Mouse (Mus musculus): Measurements from ENCODE around the gene Padi2. TPM values are rescaled to one million over a fixed set of nuclear protein-coding genes. Genes with fewer than 3 reads are reported as not detected.

Padi2 gene
- polyA plus RNA-seq, 1 experiment from 2014 or later: 13.6 TPM

GRCm38 (mm10) chr4:140919974-140920836, 14.1 kb downstream of the Padi2 start:
- no peak for DNase-seq (ENCODE audit: low spot score)

- no peak for DNase-seq (ENCODE audit: low spot score)
Observed at GRCm38 (mm10) chr4:140922508-140922907, 16.4 kb downstream of the Padi2 start.

GRCm38 (mm10) chr4:140925648-140926047, 19.5 kb downstream of the Padi2 start:
- DNase-seq (ENCODE audit: low spot score): no peak

- no peak for DNase-seq (ENCODE audit: low spot score)
Observed at GRCm38 (mm10) chr4:140928349-140928748, 22.2 kb downstream of the Padi2 start.

- DNase-seq (ENCODE audit: low spot score): no peak
Observed at GRCm38 (mm10) chr4:140929745-140930144, 23.6 kb downstream of the Padi2 start.

- peak; percentile 40 for DNase-seq (ENCODE audit: low spot score)
Observed at GRCm38 (mm10) chr4:140930900-140931470, 24.8 kb downstream of the Padi2 start.

GRCm38 (mm10) chr4:140935643-140936042, 29.5 kb downstream of the Padi2 start:
- no peak for DNase-seq (ENCODE audit: low spot score)

- peak; percentile 67 for DNase-seq (ENCODE audit: low spot score)
Observed at GRCm38 (mm10) chr4:140944356-140944755, 38.2 kb downstream of the Padi2 start.

GRCm38 (mm10) chr4:140944961-140945442, 38.9 kb downstream of the Padi2 start:
- peak; percentile 91 for DNase-seq (ENCODE audit: low spot score)

- no peak for DNase-seq (ENCODE audit: low spot score)
Observed at GRCm38 (mm10) chr4:140945571-140945970, 39.4 kb downstream of the Padi2 start.

- DNase-seq (ENCODE audit: low spot score): no peak
Observed at GRCm38 (mm10) chr4:140946048-140946447, 39.9 kb downstream of the Padi2 start.

- DNase-seq (ENCODE audit: low spot score): peak; percentile 25
Observed at GRCm38 (mm10) chr4:140946580-140947205, 40.5 kb downstream of the Padi2 start.

GRCm38 (mm10) chr4:140947487-140948440, 41.6 kb downstream of the Padi2 start:
- DNase-seq (ENCODE audit: low spot score): peak; percentile 25

GRCm38 (mm10) chr4:140948481-140948880, 42.3 kb downstream of the Padi2 start:
- DNase-seq (ENCODE audit: low spot score): peak; percentile 55

GRCm38 (mm10) chr4:140949052-140949451, 42.9 kb downstream of the Padi2 start:
- DNase-seq (ENCODE audit: low spot score): no peak

GRCm38 (mm10) chr4:140949616-140950015, 43.5 kb downstream of the Padi2 start:
- peak; percentile 15 for DNase-seq (ENCODE audit: low spot score)

- no peak for DNase-seq (ENCODE audit: low spot score)
Observed at GRCm38 (mm10) chr4:140950574-140950973, 44.4 kb downstream of the Padi2 start.

- peak; percentile 54 for DNase-seq (ENCODE audit: low spot score)
Observed at GRCm38 (mm10) chr4:140951861-140952641, 45.9 kb downstream of the Padi2 start.

- DNase-seq (ENCODE audit: low spot score): no peak
Observed at GRCm38 (mm10) chr4:140957131-140957702, 51.1 kb downstream of the Padi2 start.

- DNase-seq (ENCODE audit: low spot score): peak; percentile 82
Observed at GRCm38 (mm10) chr4:140957725-140958124, 51.6 kb downstream of the Padi2 start.
